Mouse (Mus musculus) lung, adult 2 months (tissue): Measurements from ENCODE around the gene Cd200r4.

Experiments
- CTCF ChIP-seq: fragments of 200-500 bp; IDR thresholded peaks from 2 replicates; pipeline ENCODE4 v1.5.1; 2011; ENCODE audit warnings: mild to moderate bottlenecking, low read length, control low read depth; ENCODE audit not compliant: insufficient read depth
- POLR2A ChIP-seq: fragments of 200-500 bp; IDR thresholded peaks from 2 replicates; pipeline ENCODE4 v1.6.1; 2011; ENCODE audit warnings: low read depth, mild to moderate bottlenecking, control low read depth, low read length, borderline replicate concordance; ENCODE audit errors: extremely low read depth

- no peak for TF ChIP-seq CTCF
- TF ChIP-seq POLR2A, result no peak
Observed at GRCm38 (mm10) chr16:44766320-44766892, 45.1 kb upstream of the Cd200r4 start.
